26 mouse cellular contexts compared by ENCODE assay signal in the genomic region with DNA sequence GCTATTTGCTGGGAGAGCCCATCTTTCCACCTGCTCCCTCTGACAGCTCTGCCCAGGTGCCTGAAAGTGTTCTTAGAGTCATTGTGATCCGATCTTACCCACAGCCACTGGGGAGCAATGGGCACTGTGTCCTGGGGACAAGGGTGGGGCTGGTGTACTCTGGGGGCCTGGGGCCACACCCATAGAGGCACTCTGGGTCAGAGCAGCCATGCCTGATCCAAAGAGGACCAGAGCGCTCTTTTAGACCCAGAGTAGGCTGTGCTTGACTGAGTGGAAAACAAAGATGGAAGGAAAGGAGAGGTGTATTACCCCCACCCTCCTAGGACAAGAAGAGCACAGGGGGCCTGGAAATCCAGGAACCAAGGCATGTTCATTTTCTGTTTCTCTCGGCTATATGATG. TPM values are rescaled to one million over a fixed set of nuclear protein-coding genes. Genes with fewer than 3 reads are reported as not detected.
"Had no signal": no experiment of that assay in that cellular context is flagged by ENCODE, and none has a peak within 500 bp of the region (broad histone marks: within the 10 kb centered on the region; RNA-seq: fewer than 3 reads in every experiment).

TSS of gene 1700001O22Rik (minus strand) at position 58 of the 400 bp plus-strand sequence.

- H3K4me2 ChIP-seq: liver, embryonic 12.5 days had no signal

- H3K9ac ChIP-seq: heart, embryonic 12.5 days; hindbrain, embryonic 14.5 days; limb, embryonic 13.5 days; limb, embryonic 15.5 days; liver, embryonic 12.5 days; liver, embryonic 14.5 days had no signal

- H3K27ac ChIP-seq: gastrocnemius, adult 2 months; heart, adult 2 months; heart, embryonic 10.5 days; hindbrain, embryonic 14.5 days; intestine, embryonic 15.5 days; kidney, postnatal 0 days; limb, embryonic 13.5 days; limb, embryonic 15.5 days; liver, embryonic 12.5 days; liver, embryonic 14.5 days had no signal

- ATAC-seq: hindbrain, embryonic 16.5 days; inflammation-experienced regulatory T-cells, adult 6 months; intestine, embryonic 15.5 days; intestine, postnatal 0 days; liver, embryonic 12.5 days had no signal

- H3K9me3 ChIP-seq: heart, embryonic 10.5 days; heart, embryonic 12.5 days; intestine, embryonic 15.5 days; limb, embryonic 13.5 days; limb, embryonic 15.5 days; liver, embryonic 12.5 days had no signal

- H3K36me3 ChIP-seq: heart, embryonic 10.5 days; heart, embryonic 12.5 days; intestine, embryonic 15.5 days; limb, embryonic 13.5 days; limb, embryonic 15.5 days; liver, embryonic 12.5 days had no signal

- H3K4me3 ChIP-seq: gastrocnemius, adult 2 months; heart, adult 2 months; heart, embryonic 10.5 days; heart, embryonic 12.5 days; intestine, embryonic 15.5 days; limb, embryonic 13.5 days; limb, embryonic 15.5 days; liver, embryonic 12.5 days had no signal

- DNase-seq: gastrocnemius, adult 2 months; gastrocnemius, postnatal 10 days; gastrocnemius, postnatal 25 days; heart, adult 2 months; heart, postnatal 10 days; heart, postnatal 4 days; kidney, adult 18-20 months; kidney, adult 8-10 months; kidney, postnatal 14 days; kidney, postnatal 36 days; layer of hippocampus, adult 9-11 months; layer of hippocampus, postnatal 36 days; left cerebral cortex, postnatal 4 days had no signal

RNA-seq across cellular contexts. Expression of gene 1700001O22Rik, which starts in this region (rescaled TPM):
- polyA plus RNA-seq: liver, adult 2 months; liver, embryonic 14.5 days had no signal
